Mouse (Mus musculus): ENCODE data around the gene Mecom. TPM values are rescaled to one million over a fixed set of nuclear protein-coding genes. Genes with fewer than 3 reads are reported as not detected.
"Not testable (repeated sequence)": the region's sequence is repeated elsewhere in the genome, so short reads cannot be mapped to it uniquely, and the experiment has no call there.

Mecom gene
- polyA plus RNA-seq, 1 experiment from 2014 or later, result 13.0 TPM

- H3K9ac ChIP-seq (ENCODE audit: low read depth, low read length); H3K4me1 ChIP-seq (ENCODE audit: control insufficient read depth, insufficient read depth, low read length); H3K4me3 ChIP-seq (ENCODE audit: low read depth, low read length); DNase-seq (ENCODE audit: low spot score); H3K36me3 ChIP-seq (ENCODE audit: control insufficient read depth, insufficient read depth, low read length); H3K27ac ChIP-seq (replicated peaks; ENCODE audit: low read depth, low read length); ATAC-seq (ENCODE audit: low read depth); H3K9me3 ChIP-seq (ENCODE audit: control insufficient read depth, low read length); H3K4me2 ChIP-seq (ENCODE audit: low read depth, low read length): not testable (repeated sequence)
- H3K27me3 ChIP-seq (replicated peaks; ENCODE audit: control insufficient read depth, insufficient read depth, low read length), result peaks cover 32% of the 10 kb centered on the region
- WGBS, result 56% methylated on average over 3 of the region's 3 CpGs
These were observed 27.1 kb downstream of the Mecom start for GRCm38 (mm10) chr3:30520751-30521150.

- H3K36me3 ChIP-seq (ENCODE audit: control insufficient read depth, insufficient read depth, low read length), result no peaks in the 10 kb centered on the region
- WGBS, result 64% methylated on average over 1 of the region's 1 CpGs
- DNase-seq (ENCODE audit: low spot score) (no peak), ATAC-seq (ENCODE audit: low read depth) (no peak)
- no peak overlapping the region for H3K9ac ChIP-seq (ENCODE audit: low read depth, low read length)
- 0 out of 2 replicates have a peak, but pooled peaks cover 1% of the 10 kb centered on the region for H3K4me1 ChIP-seq (ENCODE audit: control insufficient read depth, insufficient read depth, low read length)
- no peak overlapping the region for H3K4me3 ChIP-seq (ENCODE audit: low read depth, low read length)
- H3K27me3 ChIP-seq (replicated peaks; ENCODE audit: control insufficient read depth, insufficient read depth, low read length), result peaks cover 45% of the 10 kb centered on the region
- H3K27ac ChIP-seq (replicated peaks; ENCODE audit: low read depth, low read length), result no peak overlapping the region
- no peak overlapping the region for H3K4me2 ChIP-seq (ENCODE audit: low read depth, low read length)
- no peaks in the 10 kb centered on the region for H3K9me3 ChIP-seq (ENCODE audit: control insufficient read depth, low read length)
These were observed 28.4 kb downstream of the Mecom start for GRCm38 (mm10) chr3:30519425-30519824.

GRCm38 (mm10) chr3:30515795-30516170, 32.0 kb downstream of the Mecom start:
- DNase-seq (ENCODE audit: low spot score) (no peak), ATAC-seq (ENCODE audit: low read depth) (no peak)
- no peak overlapping the region for H3K27ac ChIP-seq (replicated peaks; ENCODE audit: low read depth, low read length)
- H3K4me3 ChIP-seq (ENCODE audit: low read depth, low read length), result peak overlapping the region; percentile 43
- H3K4me1 ChIP-seq (ENCODE audit: control insufficient read depth, insufficient read depth, low read length), result 0 out of 2 replicates have a peak, but pooled peaks cover 3% of the 10 kb centered on the region
- 9% methylated on average over 9 of the region's 9 CpGs for WGBS
- peak overlapping the region; percentile 73 for H3K4me2 ChIP-seq (ENCODE audit: low read depth, low read length)
- no peaks in the 10 kb centered on the region for H3K9me3 ChIP-seq (ENCODE audit: control insufficient read depth, low read length)
- no peaks in the 10 kb centered on the region for H3K36me3 ChIP-seq (ENCODE audit: control insufficient read depth, insufficient read depth, low read length)
- no peak overlapping the region for H3K9ac ChIP-seq (ENCODE audit: low read depth, low read length)
- H3K27me3 ChIP-seq (replicated peaks; ENCODE audit: control insufficient read depth, insufficient read depth, low read length), result peaks cover 66% of the 10 kb centered on the region

GRCm38 (mm10) chr3:30514901-30515794, 32.7 kb downstream of the Mecom start:
- Histone ChIP-seq H3K9ac (ENCODE audit: low read depth, low read length) (peak overlapping the region; percentile 59), H3K27me3 (replicated peaks; ENCODE audit: control insufficient read depth, insufficient read depth, low read length) (peaks cover 72% of the 10 kb centered on the region), H3K36me3 (ENCODE audit: control insufficient read depth, insufficient read depth, low read length) (no peaks in the 10 kb centered on the region), H3K27ac (replicated peaks; ENCODE audit: low read depth, low read length) (peak overlapping the region; percentile 45; the same call in 1 of the 2 replicates), H3K4me1 (ENCODE audit: control insufficient read depth, insufficient read depth, low read length) (0 out of 2 replicates have a peak, but pooled peaks cover 3% of the 10 kb centered on the region), H3K9me3 (ENCODE audit: control insufficient read depth, low read length) (no peaks in the 10 kb centered on the region), H3K4me2 (ENCODE audit: low read depth, low read length) (peak overlapping the region; percentile 73), H3K4me3 (ENCODE audit: low read depth, low read length) (peak overlapping the region; percentile 43)
- ATAC-seq (ENCODE audit: low read depth) (peak; percentile 93), DNase-seq (ENCODE audit: low spot score) (peak; percentile 82)
- 0% methylated on average over 33 of the region's 62 CpGs for WGBS

GRCm38 (mm10) chr3:30514051-30514754, 33.6 kb downstream of the Mecom start:
- Histone ChIP-seq H3K9me3 (ENCODE audit: control insufficient read depth, low read length) (no peaks in the 10 kb centered on the region), H3K27ac (replicated peaks; ENCODE audit: low read depth, low read length) (peak overlapping the region; percentile 45; the same call in 1 of the 2 replicates), H3K4me1 (ENCODE audit: control insufficient read depth, insufficient read depth, low read length) (0 out of 2 replicates have a peak, but pooled peaks cover 3% of the 10 kb centered on the region), H3K27me3 (replicated peaks; ENCODE audit: control insufficient read depth, insufficient read depth, low read length) (peaks cover 80% of the 10 kb centered on the region), H3K36me3 (ENCODE audit: control insufficient read depth, insufficient read depth, low read length) (no peaks in the 10 kb centered on the region), H3K4me3 (ENCODE audit: low read depth, low read length) (peak overlapping the region; percentile 43), H3K4me2 (ENCODE audit: low read depth, low read length) (peak overlapping the region; percentile 73), H3K9ac (ENCODE audit: low read depth, low read length) (peak overlapping the region; percentile 59)
- DNase-seq (ENCODE audit: low spot score) (no peak), ATAC-seq (ENCODE audit: low read depth) (no peak)
- WGBS, result under 1% methylated on average over 51 of the region's 52 CpGs

GRCm38 (mm10) chr3:30513314-30513997, 34.4 kb downstream of the Mecom start:
- Histone ChIP-seq H3K4me3 (ENCODE audit: low read depth, low read length) (peak overlapping the region; percentile 43), H3K27me3 (replicated peaks; ENCODE audit: control insufficient read depth, insufficient read depth, low read length) (peaks cover 77% of the 10 kb centered on the region), H3K9me3 (ENCODE audit: control insufficient read depth, low read length) (no peaks in the 10 kb centered on the region), H3K36me3 (ENCODE audit: control insufficient read depth, insufficient read depth, low read length) (no peaks in the 10 kb centered on the region), H3K9ac (ENCODE audit: low read depth, low read length) (no peak overlapping the region), H3K4me2 (ENCODE audit: low read depth, low read length) (peak overlapping the region; percentile 73), H3K27ac (replicated peaks; ENCODE audit: low read depth, low read length) (no peak overlapping the region), H3K4me1 (ENCODE audit: control insufficient read depth, insufficient read depth, low read length) (0 out of 2 replicates have a peak, but pooled peaks cover 3% of the 10 kb centered on the region)
- DNase-seq (ENCODE audit: low spot score) (no peak), ATAC-seq (ENCODE audit: low read depth) (no peak)
- WGBS, result 9% methylated on average over 16 of the region's 16 CpGs

GRCm38 (mm10) chr3:30512459-30513030, 35.3 kb downstream of the Mecom start:
- Histone ChIP-seq H3K27ac (replicated peaks; ENCODE audit: low read depth, low read length) (no peak overlapping the region), H3K4me2 (ENCODE audit: low read depth, low read length) (no peak overlapping the region; the same call in 1 of the 2 replicates), H3K4me3 (ENCODE audit: low read depth, low read length) (no peak overlapping the region), H3K27me3 (replicated peaks; ENCODE audit: control insufficient read depth, insufficient read depth, low read length) (peaks cover 74% of the 10 kb centered on the region), H3K4me1 (ENCODE audit: control insufficient read depth, insufficient read depth, low read length) (0 out of 2 replicates have a peak, but pooled peaks cover 3% of the 10 kb centered on the region), H3K36me3 (ENCODE audit: control insufficient read depth, insufficient read depth, low read length) (no peaks in the 10 kb centered on the region), H3K9ac (ENCODE audit: low read depth, low read length) (no peak overlapping the region), H3K9me3 (ENCODE audit: control insufficient read depth, low read length) (no peaks in the 10 kb centered on the region)
- 14% methylated on average over 12 of the region's 12 CpGs for WGBS
- no peak for DNase-seq (ENCODE audit: low spot score)
- ATAC-seq (ENCODE audit: low read depth), result no peak

GRCm38 (mm10) chr3:30511796-30512195, 36.0 kb downstream of the Mecom start:
- Histone ChIP-seq H3K4me3 (ENCODE audit: low read depth, low read length) (no peak overlapping the region), H3K9ac (ENCODE audit: low read depth, low read length) (no peak overlapping the region), H3K4me2 (ENCODE audit: low read depth, low read length) (no peak overlapping the region), H3K27ac (replicated peaks; ENCODE audit: low read depth, low read length) (no peak overlapping the region), H3K36me3 (ENCODE audit: control insufficient read depth, insufficient read depth, low read length) (no peaks in the 10 kb centered on the region), H3K9me3 (ENCODE audit: control insufficient read depth, low read length) (no peaks in the 10 kb centered on the region), H3K27me3 (replicated peaks; ENCODE audit: control insufficient read depth, insufficient read depth, low read length) (peaks cover 70% of the 10 kb centered on the region), H3K4me1 (ENCODE audit: control insufficient read depth, insufficient read depth, low read length) (peaks cover 7% of the 10 kb centered on the region; the same call in 1 of the 2 replicates)
- ATAC-seq (ENCODE audit: low read depth) (no peak), DNase-seq (ENCODE audit: low spot score) (no peak)
- 19% methylated on average over 7 of the region's 7 CpGs for WGBS

All from embryonic facial prominence, embryonic 14.5 days (tissue).